Mouse (Mus musculus) CH12F3 (cell line): ENCODE results near the gene Ralgps2.

ENCODE experiments used
- in situ Hi-C: fragments of 300-500 bp; cut with MboI; formaldehyde crosslinking; loops from 2 replicates; pipeline ENCODE4 v1.14.3; 2020; ENCODE audit warnings: low sequenced_read_pairs

Ralgps2 gene

GRCm38 (mm10) chr1:156838695-156839094, 100.7 kb downstream of the Ralgps2 start:
- in situ Hi-C loops: no loop called here

- in situ Hi-C loops: no loop called here
Measured at GRCm38 (mm10) chr1:156838177-156838576, 101.2 kb downstream of the Ralgps2 start, which contains the start of gene Angptl1. Angptl1 (plus strand) TSS chr1:156838562.

- in situ Hi-C loops: no loop called here
Measured at GRCm38 (mm10) chr1:156819236-156819635, 120.2 kb downstream of the Ralgps2 start.

- in situ Hi-C loops: no loop called here
Measured at GRCm38 (mm10) chr1:156813485-156813884, 125.9 kb downstream of the Ralgps2 start.

GRCm38 (mm10) chr1:156812716-156813115, 126.7 kb downstream of the Ralgps2 start:
- in situ Hi-C loops: no loop called here

GRCm38 (mm10) chr1:156811928-156812327, 127.5 kb downstream of the Ralgps2 start:
- in situ Hi-C loops: no loop called here

GRCm38 (mm10) chr1:156808332-156808731, 131.1 kb downstream of the Ralgps2 start:
- in situ Hi-C loops: no loop called here

- in situ Hi-C loops: no loop called here
Measured at GRCm38 (mm10) chr1:156801276-156801675, 138.2 kb downstream of the Ralgps2 start.

GRCm38 (mm10) chr1:156796251-156796650, 143.2 kb downstream of the Ralgps2 start:
- in situ Hi-C loops: no loop called here

- in situ Hi-C loops: no loop called here
Measured at GRCm38 (mm10) chr1:156789844-156790490, 149.5 kb downstream of the Ralgps2 start.

GRCm38 (mm10) chr1:156787164-156787863, 152.1 kb downstream of the Ralgps2 start:
- in situ Hi-C loops: no loop called here

- in situ Hi-C loops: no loop called here
Measured at GRCm38 (mm10) chr1:156786074-156786473, 153.4 kb downstream of the Ralgps2 start.

GRCm38 (mm10) chr1:156784974-156785373, 154.5 kb downstream of the Ralgps2 start:
- in situ Hi-C loops: no loop called here

- in situ Hi-C loops: no loop called here
Measured at GRCm38 (mm10) chr1:156784116-156784515, 155.3 kb downstream of the Ralgps2 start.

- in situ Hi-C loops: no loop called here
Measured at GRCm38 (mm10) chr1:156781971-156782850, 157.2 kb downstream of the Ralgps2 start.

- in situ Hi-C loops: no loop called here
Measured at GRCm38 (mm10) chr1:156781076-156781741, 158.2 kb downstream of the Ralgps2 start.

GRCm38 (mm10) chr1:156780234-156781005, 159.0 kb downstream of the Ralgps2 start:
- in situ Hi-C loops: no loop called here

GRCm38 (mm10) chr1:156779595-156779994, 159.8 kb downstream of the Ralgps2 start:
- in situ Hi-C loops: no loop called here

- in situ Hi-C loops: no loop called here
Measured at GRCm38 (mm10) chr1:156778977-156779376, 160.4 kb downstream of the Ralgps2 start.

GRCm38 (mm10) chr1:156777896-156778295, 161.5 kb downstream of the Ralgps2 start:
- in situ Hi-C loops: no loop called here
